Mouse (Mus musculus): ENCODE data around the gene Ripply3.

GRCm38 (mm10) chr16:94301194-94301593 is 27.0 kb upstream of the Ripply3 start:
- TF ChIP-seq CTCF (IDR thresholded peaks at IDR 0.05; ENCODE audit: extremely low read depth, insufficient read depth, low read length): no peak
- TF ChIP-seq POLR2A (IDR thresholded peaks at IDR 0.05; ENCODE audit: extremely low read depth, insufficient read depth, low read length): no peak
